Mouse (Mus musculus) heart, adult 8-10 months (tissue): ENCODE measurements around the gene Abcg4. TPM values are rescaled to one million over a fixed set of nuclear protein-coding genes. Genes with fewer than 3 reads are reported as not detected.

Source experiments
- DNase-seq: peaks from one replicate; pipeline ENCODE4 v3.0.0; 2022; ENCODE audit warnings: low spot score
- microRNA-seq: library from miRNA; unstranded; fragments of <30 nt; microRNA quantifications from one replicate; pipeline ENCODE4 v1.2.0, GENCODE M21; 2022
- total RNA-seq, 4 experiments: library from RNA; stranded (reverse); gene quantifications; 2 replicates each; pipeline ENCODE4 v1.2.4; 2022

The Abcg4 gene
- total RNA-seq, 4 experiments from 2014 or later, result 0.30 to 1.5 (median 0.52) TPM

DNA sequence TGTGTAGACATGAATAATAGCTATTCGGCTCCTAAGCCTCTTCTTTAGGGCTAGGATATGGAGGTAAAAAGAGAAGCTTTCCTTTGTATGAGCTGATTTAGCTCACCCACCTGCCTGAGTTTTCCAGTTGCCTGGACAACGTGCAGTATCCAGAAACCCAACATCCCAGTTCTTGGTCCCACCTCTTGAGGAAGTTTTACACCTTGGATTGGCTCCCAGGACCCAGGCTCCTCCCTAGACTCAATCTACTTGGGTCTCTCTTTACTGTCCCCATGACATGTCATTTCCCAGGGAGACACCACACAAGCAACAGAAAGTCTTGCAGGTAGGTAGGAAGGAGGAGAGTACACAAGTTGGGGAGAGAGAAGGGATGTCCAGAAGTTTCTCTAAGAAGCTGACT, 48.0 kb downstream of the Abcg4 start, which contains the start of gene Ccdc153:
Gene Ccdc153, plus strand, starts transcription at position 278 of the 400 bp plus-strand sequence.
- DNase-seq, result no peak

DNA sequence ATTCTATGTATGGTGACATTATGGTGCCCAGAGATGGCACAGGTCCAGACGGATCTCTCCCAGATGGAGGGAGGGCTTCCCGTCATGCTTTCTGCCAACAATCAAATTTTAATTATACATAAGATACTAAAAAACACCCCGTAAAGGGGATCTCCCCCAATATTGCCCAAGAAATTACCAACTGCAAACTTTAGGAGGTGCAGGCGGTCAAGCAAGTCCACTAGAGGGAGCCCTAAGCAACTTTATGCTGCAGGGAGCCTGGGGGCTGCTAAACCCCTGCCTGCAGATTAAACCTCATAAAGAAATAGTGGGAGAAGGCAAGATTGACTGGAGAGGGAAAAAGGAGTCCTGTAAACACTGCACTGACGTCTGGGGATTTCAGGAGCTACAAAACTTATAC, 49.0 kb downstream of the Abcg4 start:
- peak; percentile 60 for DNase-seq

GRCm38 (mm10) chr9:44238501-44239190, 49.8 kb downstream of the Abcg4 start:
- DNase-seq, result no peak

DNA sequence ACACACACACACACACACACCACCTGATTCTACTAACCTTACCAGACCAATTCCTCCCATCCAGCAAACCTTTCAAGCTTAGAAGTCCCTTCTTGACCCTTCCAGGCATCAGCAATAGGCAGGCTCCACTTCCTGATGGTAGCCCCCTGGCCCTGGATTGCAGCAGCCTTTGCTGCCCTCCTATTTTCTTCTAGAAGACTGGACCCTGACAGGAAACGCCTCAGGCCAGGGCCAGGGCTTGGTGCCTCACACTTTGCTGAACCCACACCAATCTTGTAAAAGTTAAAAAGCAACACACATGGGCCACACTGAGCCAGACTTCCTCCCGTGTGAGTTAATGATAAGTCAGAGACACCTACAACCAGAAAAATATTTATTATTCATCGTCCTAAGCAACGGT, 51.3 kb downstream of the Abcg4 start:
- DNase-seq, result no peak

DNA sequence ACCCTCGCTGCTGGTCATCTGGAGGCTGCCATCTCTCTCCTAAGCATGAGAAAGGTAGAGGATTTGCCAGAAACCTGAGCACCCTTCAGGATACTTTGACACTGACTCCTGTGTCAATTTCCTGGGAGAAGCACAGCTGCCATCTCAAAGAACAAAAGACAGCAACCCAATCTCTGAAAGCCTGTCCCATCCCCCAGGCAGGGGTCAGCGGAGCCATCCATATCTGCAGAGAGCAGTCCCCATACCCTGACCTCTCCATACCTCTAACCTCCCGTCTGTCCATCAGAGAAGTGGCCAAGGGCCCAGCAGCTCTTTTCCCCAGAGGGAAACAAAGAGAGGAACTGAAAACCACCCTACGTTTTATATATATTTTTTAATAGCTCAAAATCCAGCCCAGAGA, 51.8 kb downstream of the Abcg4 start:
- DNase-seq, result no peak

DNA sequence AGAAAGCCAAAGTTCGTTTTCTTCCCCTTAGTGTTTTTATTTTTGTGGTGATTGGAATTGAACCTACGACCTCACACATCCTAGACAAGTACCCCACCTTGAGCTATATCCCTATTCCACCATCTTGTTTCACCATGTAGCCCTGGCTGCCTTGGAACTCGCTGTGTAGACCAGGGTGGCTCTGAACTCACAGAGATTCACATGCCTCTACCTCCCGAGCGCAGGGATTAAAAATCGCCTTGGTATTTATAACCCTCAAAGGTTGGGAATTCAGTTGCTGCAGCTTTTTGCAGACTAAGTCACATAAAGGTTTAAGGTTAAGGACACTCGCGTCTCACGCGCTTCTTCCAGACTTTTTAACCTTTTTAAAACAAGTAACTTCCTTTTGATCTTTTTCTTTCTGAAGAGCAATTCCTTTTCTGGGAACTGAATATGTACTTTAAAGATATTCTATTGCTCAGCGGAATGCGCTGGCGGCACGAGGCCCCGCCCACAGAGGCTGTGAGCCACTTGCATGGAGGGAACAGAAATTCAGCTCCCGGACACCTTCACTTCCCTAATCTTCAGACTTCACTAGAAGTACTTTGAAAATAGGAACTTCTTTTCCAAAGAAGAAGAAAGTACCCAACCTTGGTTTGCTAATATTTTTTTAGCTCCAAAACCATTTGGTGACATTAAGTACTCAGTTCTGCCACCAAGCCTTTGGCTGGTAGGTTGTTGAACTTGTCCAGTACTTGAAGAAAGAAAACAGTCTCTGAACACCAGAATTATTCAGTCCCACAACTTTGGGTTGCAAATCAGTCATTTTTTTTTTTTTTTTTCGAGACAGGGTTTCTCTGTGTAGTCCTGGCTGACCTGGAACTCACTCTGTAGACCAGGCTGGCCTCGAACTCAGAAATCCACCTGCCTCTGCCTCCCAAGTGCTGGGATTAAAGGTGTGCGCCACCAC, 53.7 kb downstream of the Abcg4 start:
- peak; percentile 63 for DNase-seq

- DNase-seq, result peak; percentile 99
Observed at GRCm38 (mm10) chr9:44233802-44234478, 54.5 kb downstream of the Abcg4 start, which contains the start of gene Cbl. Gene Cbl, minus strand, starts transcription at chr9:44234049.

DNA sequence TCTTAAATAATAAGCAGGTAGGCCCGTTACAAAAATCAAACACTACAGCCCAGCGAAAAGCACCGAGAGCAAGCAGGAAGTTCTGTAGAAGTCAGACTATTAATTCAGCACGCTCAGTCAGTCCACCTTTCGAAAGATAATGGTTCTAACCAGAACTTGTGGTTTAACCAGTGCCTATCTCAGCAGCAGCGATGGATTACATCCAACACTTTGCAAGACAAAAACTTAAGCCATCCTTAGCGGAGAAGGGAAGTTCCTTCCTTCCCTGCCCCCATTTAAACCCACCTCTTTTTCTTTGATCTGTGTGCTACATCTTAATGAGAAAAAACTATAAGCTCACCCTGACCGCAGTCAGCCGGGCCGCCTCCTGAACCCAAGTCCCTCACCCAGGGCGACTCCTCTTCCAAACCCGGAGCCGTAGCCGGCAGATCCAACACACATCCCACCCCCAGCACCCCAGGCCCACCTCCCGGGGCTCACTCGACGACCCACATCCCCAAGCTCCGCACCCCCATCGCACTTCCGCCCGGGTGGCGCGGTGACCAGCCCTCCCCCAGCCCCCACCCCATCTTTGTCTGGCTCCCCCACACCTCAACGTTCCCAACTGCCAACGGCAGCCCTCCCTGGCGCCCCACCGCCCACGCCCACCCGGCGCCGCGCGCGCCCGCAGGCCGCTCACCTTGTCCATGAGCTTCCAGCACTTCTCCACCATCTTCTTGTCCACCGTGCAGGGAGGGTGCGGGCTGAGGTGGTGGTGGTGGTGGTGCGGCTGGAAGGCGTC, 55.2 kb downstream of the Abcg4 start:
- DNase-seq, result peak; percentile 27

GRCm38 (mm10) chr9:44231609-44232008, 56.8 kb downstream of the Abcg4 start:
- DNase-seq, result no peak

GRCm38 (mm10) chr9:44225993-44226392, 62.4 kb downstream of the Abcg4 start:
- DNase-seq, result no peak

Small RNA genes lying within 50 kb of the gene (microRNA-seq; reads per million reads assigned to microRNA genes)
- not detected for gene Gm44335

Other genes starting within 250 kb of the Abcg4 start
- 10 to 100 TPM in 2 of 4 experiments, 1 to 10 TPM in 2; 8.9 to 12.4 (median 11.0) TPM for gene Thy1, start 245.2 kb downstream of the Abcg4 start, total RNA-seq
- gene Usp2, start 221.6 kb downstream of the Abcg4 start, total RNA-seq, result 100 to 1,000 TPM; 160 to 205 (median 195) TPM
- gene Mfrp, start 186.9 kb downstream of the Abcg4 start, total RNA-seq, result not detected
- 10 to 100 TPM in 1 of 4 experiments, 1 to 10 TPM in 3; 7.6 to 12.9 (median 8.9) TPM for gene C1qtnf5, start 181.4 kb downstream of the Abcg4 start, total RNA-seq
- under 1 TPM; 0.11 to 0.47 (median 0.30) TPM for gene Gm49380, start 175.1 kb downstream of the Abcg4 start, total RNA-seq
- 1 to 10 TPM; 5.2 to 7.0 (median 6.4) TPM for gene Rnf26, start 175.1 kb downstream of the Abcg4 start, total RNA-seq
- 10 to 100 TPM; 20.5 to 35.2 (median 28.1) TPM for gene Mcam, start 154.1 kb downstream of the Abcg4 start, total RNA-seq
- gene Cbl, start 54.6 kb downstream of the Abcg4 start, total RNA-seq, result 10 to 100 TPM; 14.8 to 18.9 (median 17.4) TPM
- not detected for gene Ccdc153, start 47.9 kb downstream of the Abcg4 start, total RNA-seq
- 1 to 10 TPM; 3.6 to 7.1 (median 6.0) TPM for gene Pdzd3, start 37.1 kb downstream of the Abcg4 start, total RNA-seq
- 10 to 100 TPM; 20.3 to 25.8 (median 24.9) TPM for gene Nlrx1, start 20.0 kb downstream of the Abcg4 start, total RNA-seq
- 1 to 10 TPM; 4.5 to 7.2 (median 6.3) TPM for gene Hinfp, start 17.1 kb upstream of the Abcg4 start, total RNA-seq
- 10 to 100 TPM; 12.7 to 19.2 (median 14.1) TPM for gene C2cd2l, start 31.7 kb upstream of the Abcg4 start, total RNA-seq
- gene Dpagt1, start 37.4 kb upstream of the Abcg4 start, total RNA-seq, result 10 to 100 TPM; 19.4 to 23.5 (median 20.5) TPM
- gene H2afx, start 46.1 kb upstream of the Abcg4 start, total RNA-seq, result 10 to 100 TPM; 10.5 to 12.3 (median 11.4) TPM
- gene Hmbs, start 55.6 kb upstream of the Abcg4 start, total RNA-seq, result 10 to 100 TPM; 42.1 to 48.8 (median 45.4) TPM
- gene Vps11, start 73.1 kb upstream of the Abcg4 start, total RNA-seq, result 10 to 100 TPM; 15.3 to 20.2 (median 16.5) TPM
- 10 to 100 TPM; 50.4 to 82.6 (median 67.0) TPM for gene Hyou1, start 90.9 kb upstream of the Abcg4 start, total RNA-seq
- 10 to 100 TPM; 22.5 to 24.5 (median 22.9) TPM for gene Slc37a4, start 108.2 kb upstream of the Abcg4 start, total RNA-seq
- gene Rps25, start 118.5 kb upstream of the Abcg4 start, total RNA-seq, result 100 to 1,000 TPM; 784 to 974 (median 849) TPM
- 10 to 100 TPM; 38.3 to 42.9 (median 41.2) TPM for gene Trappc4, start 119.0 kb upstream of the Abcg4 start, total RNA-seq
- gene Ccdc84, start 130.0 kb upstream of the Abcg4 start, total RNA-seq, result 1 to 10 TPM; 4.9 to 8.0 (median 5.5) TPM
- not detected for gene Foxr1, start 152.5 kb upstream of the Abcg4 start, total RNA-seq
- gene Upk2, start 166.4 kb upstream of the Abcg4 start, total RNA-seq, result under 1 TPM in 2 of 4 experiments, not detected in 2; 0.26 to 0.28 TPM
- 10 to 100 TPM; 51.6 to 56.9 (median 53.9) TPM for gene Bcl9l, start 194.2 kb upstream of the Abcg4 start, total RNA-seq